Mouse (Mus musculus) heart, embryonic 15.5 days (tissue): Measurements from ENCODE around the gene Agr3. TPM values are rescaled to one million over a fixed set of nuclear protein-coding genes. Genes with fewer than 3 reads are reported as not detected.
A peak's percentile ranks its signal among the peaks of the same experiment; 100 is the strongest.

Experiments
- ATAC-seq: fragments of 200-750 bp; cut with Nextera tagmentation; replicated peaks from 2 replicates; pipeline ENCODE4 v1.8.0; 2017; ENCODE audit warnings: low read depth, moderate TSS enrichment; ENCODE audit not compliant: insufficient number of reproducible peaks, insufficient read depth, low FRiP score
- H3K27ac ChIP-seq: fragments of 300-500 bp; sonication (generic); 2 replicates; pipeline ENCODE4 v1.5.1; 2015; ENCODE audit warnings: mild to moderate bottlenecking, inconsistent platforms
- H3K27me3 ChIP-seq: fragments of 300-500 bp; sonication (generic); 2 replicates; pipeline ENCODE4 v1.6.1; 2015; ENCODE audit warnings: inconsistent platforms
- H3K36me3 ChIP-seq: fragments of 300-500 bp; sonication (generic); 2 replicates; pipeline ENCODE4 v1.6.1; 2015; ENCODE audit warnings: mild to moderate bottlenecking, inconsistent platforms
- H3K4me1 ChIP-seq: fragments of 300-500 bp; sonication (generic); replicated peaks from 2 replicates; pipeline ENCODE4 v1.6.1; 2015; ENCODE audit warnings: inconsistent platforms
- H3K4me2 ChIP-seq: fragments of 300-500 bp; sonication (generic); 2 replicates; pipeline ENCODE4 v1.6.1; 2015; ENCODE audit warnings: inconsistent platforms, mild to moderate bottlenecking, moderate library complexity
- H3K4me3 ChIP-seq: fragments of 300-500 bp; sonication (generic); 2 replicates; pipeline ENCODE4 v1.5.1; 2015; ENCODE audit warnings: mild to moderate bottlenecking, inconsistent platforms
- H3K9ac ChIP-seq: fragments of 300-500 bp; sonication (generic); 2 replicates; pipeline ENCODE4 v1.6.1; 2015; ENCODE audit warnings: mild to moderate bottlenecking, inconsistent platforms
- H3K9me3 ChIP-seq: fragments of 300-500 bp; sonication (generic); replicated peaks from 2 replicates; pipeline ENCODE4 v1.6.1; 2016; ENCODE audit warnings: inconsistent platforms
- WGBS: fragments of 180-500 bp; shearing (Covaris S2); methylation state at CpG from one replicate; pipeline ENCODE4 v1.1.7; 2015; ENCODE audit warnings: mixed read lengths; 5-methylcytosine and 5-hydroxymethylcytosine counted together
- polyA plus RNA-seq: library from polyadenylated mRNA; unstranded; fragments of >200 nt; fragmentation: Nextera tagmentation; extraction: Ambion mirVana; gene quantifications from 2 replicates; pipeline ENCODE4 v1.2.1, GENCODE M21; 2015

The Agr3 gene
- polyA plus RNA-seq, 1 experiment from 2014 or later, result not detected

- Histone ChIP-seq H3K4me2 (no peak overlapping the region), H3K27me3 (no peaks in the 10 kb centered on the region), H3K4me3 (no peak overlapping the region), H3K9me3 (no peaks in the 10 kb centered on the region), H3K9ac (no peak overlapping the region), H3K36me3 (no peaks in the 10 kb centered on the region), H3K4me1 (no peaks in the 10 kb centered on the region), H3K27ac (no peak overlapping the region)
- 32% methylated on average over 2 of the region's 2 CpGs for WGBS
- no peak for ATAC-seq
These were observed 2.4 kb downstream of the Agr3 start for GRCm38 (mm10) chr12:35927804-35928203.

- Histone ChIP-seq H3K9ac (no peak overlapping the region), H3K4me2 (no peak overlapping the region), H3K27ac (no peak overlapping the region), H3K9me3 (no peaks in the 10 kb centered on the region), H3K36me3 (no peaks in the 10 kb centered on the region), H3K4me3 (no peak overlapping the region), H3K4me1 (no peaks in the 10 kb centered on the region), H3K27me3 (no peaks in the 10 kb centered on the region)
- no peak for ATAC-seq
These were observed 7.4 kb downstream of the Agr3 start for GRCm38 (mm10) chr12:35932816-35933215.

GRCm38 (mm10) chr12:35951757-35952156 is 26.3 kb downstream of the Agr3 start:
- H3K9ac ChIP-seq, result no peak overlapping the region
- no peaks in the 10 kb centered on the region for H3K36me3 ChIP-seq
- ATAC-seq, result no peak
- H3K9me3 ChIP-seq, result no peaks in the 10 kb centered on the region
- H3K4me2 ChIP-seq, result no peak overlapping the region
- no peak overlapping the region for H3K4me3 ChIP-seq
- no peaks in the 10 kb centered on the region for H3K27me3 ChIP-seq
- WGBS, result 63% methylated on average over 1 of the region's 1 CpGs
- no peak overlapping the region for H3K27ac ChIP-seq
- H3K4me1 ChIP-seq, result no peaks in the 10 kb centered on the region

GRCm38 (mm10) chr12:35957235-35957634 is 31.8 kb downstream of the Agr3 start:
- Histone ChIP-seq H3K36me3 (no peaks in the 10 kb centered on the region), H3K27ac (no peak overlapping the region), H3K4me1 (no peaks in the 10 kb centered on the region), H3K4me2 (no peak overlapping the region), H3K9ac (no peak overlapping the region), H3K27me3 (no peaks in the 10 kb centered on the region), H3K9me3 (no peaks in the 10 kb centered on the region), H3K4me3 (no peak overlapping the region)
- ATAC-seq, result no peak
- WGBS, result 67% methylated on average over 2 of the region's 2 CpGs

- Histone ChIP-seq H3K4me1 (no peaks in the 10 kb centered on the region), H3K9ac (no peak overlapping the region), H3K36me3 (no peaks in the 10 kb centered on the region), H3K27ac (no peak overlapping the region), H3K4me3 (no peak overlapping the region), H3K27me3 (no peaks in the 10 kb centered on the region), H3K9me3 (no peaks in the 10 kb centered on the region), H3K4me2 (no peak overlapping the region)
- WGBS, result 54% methylated on average over 7 of the region's 7 CpGs
- no peak for ATAC-seq
These were observed 40.8 kb downstream of the Agr3 start for GRCm38 (mm10) chr12:35966098-35966767.

- no peaks in the 10 kb centered on the region for H3K4me1 ChIP-seq
- H3K4me3 ChIP-seq, result no peak overlapping the region
- no peak overlapping the region for H3K4me2 ChIP-seq
- no peaks in the 10 kb centered on the region for H3K36me3 ChIP-seq
- 70% methylated on average over 7 of the region's 7 CpGs for WGBS
- H3K27ac ChIP-seq, result no peak overlapping the region
- ATAC-seq, result no peak
- H3K27me3 ChIP-seq, result no peaks in the 10 kb centered on the region
- no peak overlapping the region for H3K9ac ChIP-seq
- H3K9me3 ChIP-seq, result no peaks in the 10 kb centered on the region
These were observed 41.3 kb downstream of the Agr3 start for GRCm38 (mm10) chr12:35966768-35967141.

- no peak overlapping the region for H3K4me3 ChIP-seq
- no peaks in the 10 kb centered on the region for H3K9me3 ChIP-seq
- no peaks in the 10 kb centered on the region for H3K27me3 ChIP-seq
- no peak overlapping the region for H3K27ac ChIP-seq
- 74% methylated on average over 3 of the region's 3 CpGs for WGBS
- H3K4me2 ChIP-seq, result no peak overlapping the region
- no peak for ATAC-seq
- H3K36me3 ChIP-seq, result no peaks in the 10 kb centered on the region
- no peak overlapping the region for H3K9ac ChIP-seq
- no peaks in the 10 kb centered on the region for H3K4me1 ChIP-seq
These were observed 50.5 kb downstream of the Agr3 start for GRCm38 (mm10) chr12:35975898-35976297.

GRCm38 (mm10) chr12:35977633-35978246 is 52.3 kb downstream of the Agr3 start:
- 61% methylated on average over 6 of the region's 6 CpGs for WGBS

GRCm38 (mm10) chr12:35979625-35980024 is 54.2 kb downstream of the Agr3 start:
- no peaks in the 10 kb centered on the region for H3K27me3 ChIP-seq
- H3K36me3 ChIP-seq, result no peaks in the 10 kb centered on the region
- H3K4me2 ChIP-seq, result no peak overlapping the region
- H3K27ac ChIP-seq, result no peak overlapping the region
- H3K9ac ChIP-seq, result no peak overlapping the region
- ATAC-seq, result no peak
- no peak overlapping the region for H3K4me3 ChIP-seq
- H3K4me1 ChIP-seq, result peaks cover 5% of the 10 kb centered on the region
- H3K9me3 ChIP-seq, result no peaks in the 10 kb centered on the region
- WGBS, result 63% methylated on average over 5 of the region's 5 CpGs

More at GRCm38 (mm10) chr12:35977633-35978246, 52.3 kb downstream of the Agr3 start:
- Histone ChIP-seq H3K27ac (no peak overlapping the region), H3K4me2 (no peak overlapping the region), H3K36me3 (no peaks in the 10 kb centered on the region), H3K4me1 (peaks cover 5% of the 10 kb centered on the region), H3K9ac (no peak overlapping the region), H3K9me3 (no peaks in the 10 kb centered on the region), H3K27me3 (no peaks in the 10 kb centered on the region), H3K4me3 (no peak overlapping the region)
- no peak for ATAC-seq

- no peaks in the 10 kb centered on the region for H3K27me3 ChIP-seq
- H3K4me3 ChIP-seq, result no peak overlapping the region
- H3K27ac ChIP-seq, result no peak overlapping the region
- peaks cover 5% of the 10 kb centered on the region for H3K4me1 ChIP-seq
- H3K9ac ChIP-seq, result no peak overlapping the region
- H3K9me3 ChIP-seq, result no peaks in the 10 kb centered on the region
- H3K36me3 ChIP-seq, result no peaks in the 10 kb centered on the region
- WGBS, result 33% methylated on average over 6 of the region's 6 CpGs
- ATAC-seq, result peak; percentile 73; the same call in 1 of the 2 replicates
- no peak overlapping the region for H3K4me2 ChIP-seq
These were observed 56.4 kb downstream of the Agr3 start for GRCm38 (mm10) chr12:35981732-35982360.

GRCm38 (mm10) chr12:35983472-35983871 is 58.1 kb downstream of the Agr3 start:
- Histone ChIP-seq H3K27ac (no peak overlapping the region), H3K4me2 (no peak overlapping the region), H3K27me3 (no peaks in the 10 kb centered on the region), H3K4me1 (peaks cover 5% of the 10 kb centered on the region), H3K36me3 (no peaks in the 10 kb centered on the region), H3K9ac (no peak overlapping the region), H3K9me3 (no peaks in the 10 kb centered on the region), H3K4me3 (no peak overlapping the region)
- 92% methylated on average over 9 of the region's 9 CpGs for WGBS
- no peak for ATAC-seq

GRCm38 (mm10) chr12:35984743-35985142 is 59.3 kb downstream of the Agr3 start:
- H3K36me3 ChIP-seq, result no peaks in the 10 kb centered on the region
- H3K27ac ChIP-seq, result no peak overlapping the region
- H3K27me3 ChIP-seq, result no peaks in the 10 kb centered on the region
- H3K9me3 ChIP-seq, result no peaks in the 10 kb centered on the region
- 78% methylated on average over 5 of the region's 5 CpGs for WGBS
- H3K4me2 ChIP-seq, result no peak overlapping the region
- peaks cover 5% of the 10 kb centered on the region for H3K4me1 ChIP-seq
- H3K9ac ChIP-seq, result no peak overlapping the region
- no peak overlapping the region for H3K4me3 ChIP-seq
- no peak for ATAC-seq
